Mouse (Mus musculus) cerebellum, postnatal 4 days (tissue): ENCODE results near the gene Ncf1.

ENCODE experiments used
- DNase-seq, 2 experiments: peaks; one replicate each; pipeline ENCODE4 v3.0.0; 2022; ENCODE audit warnings: low spot score in 2 of 2, mixed read lengths in 1 of 2

The Ncf1 gene

GRCm38 (mm10) chr5:134229391-134229790, at the start of gene Ncf1:
Gene Ncf1, minus strand, starts transcription at chr5:134229625.
- DNase-seq = no peak

GRCm38 (mm10) chr5:134277109-134277508, 47.7 kb upstream of the Ncf1 start:
- DNase-seq = no peak

- DNase-seq = no peak
These were observed 46.1 kb upstream of the Ncf1 start for GRCm38 (mm10) chr5:134275556-134275955.

GRCm38 (mm10) chr5:134275021-134275420, 45.6 kb upstream of the Ncf1 start:
- DNase-seq = no peak

GRCm38 (mm10) chr5:134273761-134274160, 44.3 kb upstream of the Ncf1 start:
- no peak for DNase-seq

- DNase-seq = no peak
These were observed 43.3 kb upstream of the Ncf1 start for GRCm38 (mm10) chr5:134272761-134273160.

GRCm38 (mm10) chr5:134271421-134271820, 42.0 kb upstream of the Ncf1 start:
- no peak for DNase-seq

GRCm38 (mm10) chr5:134270566-134270965, 41.1 kb upstream of the Ncf1 start:
- DNase-seq = no peak

GRCm38 (mm10) chr5:134269751-134270150, 40.3 kb upstream of the Ncf1 start:
- no peak for DNase-seq

GRCm38 (mm10) chr5:134268751-134269150, 39.3 kb upstream of the Ncf1 start:
- DNase-seq = no peak

- no peak for DNase-seq
These were observed 37.0 kb upstream of the Ncf1 start for GRCm38 (mm10) chr5:134266404-134266803.

- no peak for DNase-seq
These were observed 36.5 kb upstream of the Ncf1 start for GRCm38 (mm10) chr5:134265890-134266289.

- no peak for DNase-seq
These were observed 30.7 kb upstream of the Ncf1 start for GRCm38 (mm10) chr5:134260001-134260636.

GRCm38 (mm10) chr5:134258934-134259333, 29.5 kb upstream of the Ncf1 start:
- no peak for DNase-seq

- no peak for DNase-seq
These were observed 29.0 kb upstream of the Ncf1 start for GRCm38 (mm10) chr5:134258395-134258794.

- DNase-seq = no peak
These were observed 28.1 kb upstream of the Ncf1 start for GRCm38 (mm10) chr5:134257349-134258031.

- no peak for DNase-seq
These were observed 25.9 kb upstream of the Ncf1 start for GRCm38 (mm10) chr5:134255294-134255693.

GRCm38 (mm10) chr5:134253806-134254205, 24.4 kb upstream of the Ncf1 start:
- no peak for DNase-seq

GRCm38 (mm10) chr5:134251083-134251482, 21.7 kb upstream of the Ncf1 start:
- DNase-seq = no peak

- no peak for DNase-seq
These were observed 21.2 kb upstream of the Ncf1 start for GRCm38 (mm10) chr5:134250601-134251000.

GRCm38 (mm10) chr5:134249245-134249649, 19.8 kb upstream of the Ncf1 start:
- DNase-seq = no peak

- no peak for DNase-seq
These were observed 19.3 kb upstream of the Ncf1 start for GRCm38 (mm10) chr5:134248608-134249244.

- DNase-seq = no peak
These were observed 16.7 kb upstream of the Ncf1 start for GRCm38 (mm10) chr5:134246146-134246545.
